Mouse (Mus musculus): ENCODE results near the gene Aff3.

The Aff3 gene

DNA sequence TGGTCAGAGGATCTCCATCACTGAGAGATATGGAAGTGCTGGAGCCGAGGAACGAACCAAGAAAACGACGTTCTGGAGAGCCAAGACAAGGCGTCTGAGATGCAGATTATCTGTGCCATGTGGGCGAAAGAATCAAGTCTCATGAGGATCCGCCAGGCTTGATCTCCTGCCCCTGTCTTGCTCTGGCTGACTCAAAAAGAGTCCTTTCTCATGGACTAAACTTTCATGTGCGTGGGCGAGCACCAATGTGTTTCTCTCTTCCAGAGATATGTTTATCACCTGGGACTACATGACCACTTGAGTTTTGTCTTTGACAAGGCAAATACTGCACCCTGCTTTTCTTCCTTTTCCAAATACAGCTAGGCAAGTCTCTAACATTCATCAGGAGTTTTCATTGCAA, 6.4 kb downstream of the Aff3 start:
- intact Hi-C loops (cut with DNase I) = no loop called here

DNA sequence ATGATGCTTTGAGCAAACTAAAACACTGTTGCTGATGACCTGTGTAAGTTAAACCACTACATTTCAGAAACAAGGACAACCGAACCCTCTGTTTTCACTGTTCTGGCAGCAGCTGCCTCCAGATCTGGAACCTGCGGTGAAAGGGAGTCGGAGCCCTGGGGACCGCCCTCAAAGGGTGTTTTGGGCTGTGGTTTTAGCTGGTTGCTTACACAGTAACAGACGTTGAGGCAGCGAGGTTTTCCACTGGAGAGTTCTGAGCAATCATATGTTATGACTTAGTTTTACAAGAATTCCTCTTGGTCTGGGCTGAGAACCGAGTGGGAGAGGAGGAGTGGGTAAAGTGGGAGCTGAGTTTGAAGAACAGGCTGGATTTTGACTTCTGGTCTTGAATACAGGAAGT, 7.1 kb downstream of the Aff3 start:
- intact Hi-C loops (cut with DNase I) = no loop called here

DNA sequence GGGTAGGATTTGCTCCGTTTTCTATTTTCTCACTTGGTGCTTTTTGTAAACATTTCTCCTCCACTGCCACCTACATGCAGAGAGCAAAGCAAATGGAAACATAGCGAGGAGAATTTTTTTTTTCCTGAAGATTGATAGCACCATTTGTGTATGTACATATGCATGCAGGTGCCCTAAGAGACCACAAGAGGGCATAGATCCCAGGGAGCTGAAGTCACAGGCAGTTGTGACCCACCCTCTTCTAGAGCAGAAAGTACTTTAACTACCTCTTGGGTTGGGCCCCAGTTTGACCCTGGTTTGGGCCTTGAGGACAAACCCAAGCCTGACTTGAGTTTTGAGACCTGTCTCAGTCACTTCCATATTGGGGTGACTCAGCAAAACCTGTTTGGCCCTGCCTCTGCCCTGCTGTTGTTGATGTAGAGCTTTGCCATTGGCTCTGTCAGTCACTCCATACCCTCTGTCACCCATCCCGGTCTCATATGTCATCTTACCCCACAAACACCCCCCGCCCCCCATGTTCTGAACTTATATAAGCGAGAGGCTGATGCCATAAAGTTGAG, 9.7 kb downstream of the Aff3 start:
- intact Hi-C loops (cut with DNase I) = no loop called here

GRCm38 (mm10) chr1:38650031-38650430, 14.7 kb downstream of the Aff3 start:
- intact Hi-C loops (cut with DNase I) = no loop called here

- intact Hi-C loops (cut with DNase I) = no loop called here
Measured at GRCm38 (mm10) chr1:38649174-38649573, 15.6 kb downstream of the Aff3 start.

- intact Hi-C loops (cut with DNase I) = no loop called here
Measured at GRCm38 (mm10) chr1:38642288-38642687, 22.5 kb downstream of the Aff3 start.

DNA sequence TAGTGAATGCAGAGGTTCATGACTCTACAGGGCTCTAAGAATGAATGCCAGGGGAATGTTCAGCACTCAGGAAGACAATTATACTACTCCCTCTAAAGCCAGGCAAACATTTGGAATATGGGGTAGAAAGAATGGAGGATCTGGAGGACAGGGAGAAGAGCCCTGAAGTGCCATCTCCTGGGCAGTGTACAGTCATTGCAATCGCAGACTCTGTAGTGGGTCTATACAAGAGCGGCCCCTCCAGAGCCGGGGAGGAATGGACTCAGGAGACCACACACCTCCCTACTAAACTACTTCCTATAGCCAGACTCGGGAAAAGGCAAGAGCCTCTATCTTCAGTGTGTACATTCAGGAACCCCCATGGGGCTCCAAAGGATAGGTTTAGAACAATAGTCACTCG, 25.1 kb downstream of the Aff3 start:
- intact Hi-C loops (cut with DNase I) = loop anchor here (10.0 kb wide), 1 partner anchor 245 kb away; no protein-coding TSS in a partner anchor

- intact Hi-C loops (cut with DNase I) = loop anchor here (10.0 kb wide), 1 partner anchor 241 kb away; no protein-coding TSS in a partner anchor
Measured at GRCm38 (mm10) chr1:38635596-38635995, 29.2 kb downstream of the Aff3 start.

GRCm38 (mm10) chr1:38634081-38634480, 30.7 kb downstream of the Aff3 start:
- intact Hi-C loops (cut with DNase I) = loop anchor here (10.0 kb wide), 1 partner anchor 239 kb away; no protein-coding TSS in a partner anchor

- intact Hi-C loops (cut with DNase I) = loop anchor here (10.0 kb wide), 1 partner anchor 238 kb away; no protein-coding TSS in a partner anchor
Measured at GRCm38 (mm10) chr1:38632461-38633180, 32.1 kb downstream of the Aff3 start.

- intact Hi-C loops (cut with DNase I) = loop anchor here (10.0 kb wide), 1 partner anchor 237 kb away; no protein-coding TSS in a partner anchor
Measured at GRCm38 (mm10) chr1:38631501-38632279, 33.1 kb downstream of the Aff3 start.

DNA sequence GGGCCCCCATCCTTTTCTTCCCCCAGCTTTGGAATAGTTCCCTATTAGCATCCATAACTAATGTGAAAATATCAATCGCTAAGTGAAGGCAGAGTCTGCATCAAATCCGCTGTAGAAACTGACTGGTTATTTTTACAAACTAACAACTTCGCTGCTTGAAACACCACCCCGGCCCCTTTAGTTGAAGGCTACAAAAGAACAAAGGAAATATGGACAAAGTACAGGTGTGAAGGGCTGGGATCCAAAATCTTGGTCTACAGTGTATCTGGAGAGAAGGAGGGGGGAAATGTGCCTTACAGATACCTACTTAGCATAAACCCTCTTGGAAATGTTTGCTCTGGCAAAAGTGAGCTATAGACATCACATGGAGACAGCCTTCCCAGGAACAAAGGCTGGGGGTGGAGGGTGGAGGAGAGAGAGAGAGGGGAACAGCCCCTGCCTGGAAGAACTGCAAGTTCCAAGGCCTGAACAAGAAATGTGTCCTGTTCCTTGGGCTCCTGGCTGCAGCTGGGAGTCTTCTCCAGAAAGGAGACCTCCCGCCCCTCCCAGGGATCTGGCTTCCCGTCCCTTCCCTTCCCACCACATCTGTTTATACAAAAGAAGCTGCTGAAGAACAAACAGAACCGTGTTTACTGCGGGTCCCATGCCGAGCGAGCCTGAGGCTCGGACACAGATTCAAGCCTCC, 35.7 kb downstream of the Aff3 start:
- intact Hi-C loops (cut with DNase I) = no loop called here

DNA sequence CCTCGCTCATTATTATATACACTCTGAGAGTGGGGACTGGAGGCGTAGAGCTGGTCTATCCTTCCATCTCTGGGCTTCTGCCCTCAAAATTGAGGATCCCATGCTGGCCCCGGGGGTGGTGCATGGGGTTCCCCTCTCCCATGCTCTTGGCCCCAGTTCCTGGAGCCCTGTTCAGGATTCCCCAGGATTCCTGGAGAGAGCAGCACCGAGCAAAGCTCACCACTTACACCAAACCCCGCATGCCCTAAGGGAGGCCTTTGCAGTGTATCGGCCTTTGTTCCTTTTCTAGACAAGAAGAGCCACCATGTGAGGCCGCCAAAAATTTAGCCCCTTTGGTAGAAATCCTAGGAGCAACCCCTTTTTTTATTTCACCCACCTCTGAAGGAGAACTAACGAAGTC, 36.3 kb downstream of the Aff3 start:
- intact Hi-C loops (cut with DNase I) = no loop called here

DNA sequence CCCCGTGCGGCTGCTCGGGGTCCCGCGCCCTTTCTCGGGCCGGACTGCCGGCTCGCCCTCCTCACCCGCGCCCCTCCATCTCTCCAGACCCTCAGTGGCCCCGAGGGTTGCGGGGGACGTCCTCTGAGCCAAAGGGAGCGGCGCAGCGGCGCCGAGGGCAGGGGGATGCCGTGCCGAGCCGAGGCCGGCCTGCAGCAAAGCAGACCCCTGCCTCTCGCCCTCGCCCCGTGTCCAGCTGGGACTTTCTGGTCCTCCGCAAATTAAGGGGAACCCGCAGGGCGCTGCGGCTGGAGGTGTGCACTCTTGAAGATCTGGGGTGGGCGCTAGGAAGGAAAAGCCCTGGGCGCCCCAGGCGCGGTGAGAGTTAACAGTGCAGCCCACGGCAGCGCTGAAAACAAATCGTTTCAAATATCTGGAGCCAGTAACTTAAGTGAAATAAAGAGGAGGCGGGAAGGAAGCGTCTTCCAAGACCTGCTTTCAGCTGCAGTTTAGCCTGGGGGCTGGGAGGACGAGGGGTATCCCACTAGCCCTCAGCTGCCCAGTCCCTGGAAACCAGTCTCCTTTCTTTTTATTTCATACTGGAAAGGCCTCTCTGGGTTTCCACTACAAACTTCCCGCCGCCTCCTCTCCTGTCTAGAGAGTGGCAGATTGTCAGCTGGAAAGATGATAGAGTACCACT, 36.9 kb downstream of the Aff3 start:
- intact Hi-C loops (cut with DNase I) = no loop called here

GRCm38 (mm10) chr1:38626739-38627661, 37.8 kb downstream of the Aff3 start:
- intact Hi-C loops (cut with DNase I) = no loop called here

DNA sequence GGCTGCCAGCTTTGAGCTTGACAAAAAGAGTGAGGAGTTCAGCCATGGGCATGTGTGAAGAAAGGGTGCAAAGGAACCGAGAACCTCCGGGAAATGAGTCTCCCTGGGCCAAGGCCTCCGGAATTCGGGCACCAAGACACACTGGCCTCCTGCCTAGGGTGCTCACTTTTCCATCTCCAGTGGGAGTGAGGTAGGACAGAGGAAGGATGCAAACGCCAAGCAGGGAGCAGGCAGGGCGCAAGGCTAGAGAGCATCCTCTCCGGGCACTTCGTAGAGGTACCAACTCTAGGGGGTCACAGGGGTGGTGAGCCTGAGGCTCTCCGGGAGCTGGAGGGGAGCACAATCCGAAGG, 38.4 kb downstream of the Aff3 start:
- intact Hi-C loops (cut with DNase I) = no loop called here

- intact Hi-C loops (cut with DNase I) = no loop called here
Measured at GRCm38 (mm10) chr1:38621840-38622239, 42.9 kb downstream of the Aff3 start.

GRCm38 (mm10) chr1:38620401-38620800, 44.4 kb downstream of the Aff3 start:
- intact Hi-C loops (cut with DNase I) = no loop called here

- intact Hi-C loops (cut with DNase I) = no loop called here
Measured at GRCm38 (mm10) chr1:38606741-38607140, 58.0 kb downstream of the Aff3 start.

DNA sequence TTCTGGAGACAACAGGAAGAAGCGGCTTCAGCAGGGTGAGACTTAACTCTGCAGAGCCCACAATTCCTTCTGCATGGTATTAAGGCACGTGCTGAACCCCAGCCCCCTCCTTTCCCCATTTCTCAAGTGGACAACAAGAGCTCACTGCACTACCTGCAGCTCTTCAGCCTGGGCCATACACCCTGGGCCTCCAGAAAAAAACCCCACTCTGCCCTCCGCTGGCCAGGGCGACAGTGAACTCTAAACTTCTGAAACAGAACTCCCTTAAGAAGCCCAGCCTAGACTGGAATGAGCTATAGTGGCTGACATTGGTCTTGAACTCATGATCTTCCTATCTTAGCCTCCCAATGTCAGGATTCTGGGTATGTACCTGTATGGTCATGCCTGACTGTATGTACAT, 59.3 kb downstream of the Aff3 start:
- intact Hi-C loops (cut with DNase I) = no loop called here

All from adrenal gland (tissue).